Comparison of ENCODE assay signal across 8 mouse cellular contexts in genomic region chr7:97696506-97697254, GRCm38 (mm10). TPM values are rescaled to one million over a fixed set of nuclear protein-coding genes. Genes with fewer than 3 reads are reported as not detected.
DNase-seq lines count a peak whose midpoint lies in the region; ATAC-seq and TF ChIP-seq lines count a peak whose summit lies in the region.

Gene Clns1a (plus strand): TSS chr7:97696634.

- ATAC-seq in G1E (ENCODE audit: extremely low read depth, insufficient number of reproducible peaks, low FRiP score, poor library complexity, severe bottlenecking): peak; percentile 96
- peak; percentile 99 for ATAC-seq in forebrain, postnatal 0 days
- ATAC-seq in lung, embryonic 15.5 days (ENCODE audit: borderline replicate concordance, extremely low read depth, low FRiP score, low TSS enrichment): peak; percentile 98

- peak; percentile 80 for DNase-seq in G1E (ENCODE audit: low spot score)
- peak; percentile 93 to 94 for DNase-seq in cerebellum, adult 18-20 months
- DNase-seq in forebrain, postnatal 0 days: peak; percentile 95
- DNase-seq in heart, postnatal 4 days: peak; percentile 96
- DNase-seq in layer of hippocampus, adult 8-10 months (ENCODE audit: low spot score in 2 of 2): peak; percentile 90 to 93
- peak; percentile 83 for DNase-seq in ovary, adult 18-20 months (ENCODE audit: low spot score)
- DNase-seq in thymus, postnatal 0 days (ENCODE audit: low spot score): peak; percentile 88

- H3K27ac ChIP-seq in forebrain, postnatal 0 days (ENCODE audit: low read depth, low read length): peak within 1 kb of the TSS; percentile 89
- H3K27ac ChIP-seq in lung, embryonic 15.5 days: peak within 1 kb of the TSS; percentile 79

- peaks cover 36% of the 10 kb centered on the region for H3K4me1 ChIP-seq in G1E (ENCODE audit: insufficient read depth, low read depth, low read length)
- H3K4me1 ChIP-seq in forebrain, postnatal 0 days (ENCODE audit: insufficient read depth): peaks cover 8% of the 10 kb centered on the region
- peaks cover 13% of the 10 kb centered on the region; the same call in 1 of the 2 replicates for H3K4me1 ChIP-seq in lung, embryonic 15.5 days

- H3K9me3 ChIP-seq in G1E (replicated peaks): no peaks in the 10 kb centered on the region
- H3K9me3 ChIP-seq in forebrain, postnatal 0 days (ENCODE audit: low read length): no peaks in the 10 kb centered on the region
- no peaks in the 10 kb centered on the region for H3K9me3 ChIP-seq in lung, embryonic 15.5 days

- H3K9ac ChIP-seq in forebrain, postnatal 0 days: peak within 1 kb of the TSS; percentile 94
- peak within 1 kb of the TSS; percentile 86 for H3K9ac ChIP-seq in lung, embryonic 15.5 days

- peak within 1 kb of the TSS; percentile 99 for H3K4me3 ChIP-seq in G1E (ENCODE audit: low read depth, low read length)
- peak within 1 kb of the TSS; percentile 99 for H3K4me3 ChIP-seq in forebrain, postnatal 0 days (ENCODE audit: low read depth, low read length)
- H3K4me3 ChIP-seq in lung, embryonic 15.5 days: peak within 1 kb of the TSS; percentile 94

- H3K36me3 ChIP-seq in G1E (replicated peaks): peaks cover 29% of the 10 kb centered on the region
- no peaks in the 10 kb centered on the region for H3K36me3 ChIP-seq in forebrain, postnatal 0 days (ENCODE audit: insufficient read depth)
- H3K36me3 ChIP-seq in lung, embryonic 15.5 days: peaks cover 5% of the 10 kb centered on the region; the same call in 1 of the 2 replicates

- WGBS in forebrain, postnatal 0 days: under 1% methylated on average over 63 of the region's 63 CpGs
- WGBS in lung, embryonic 15.5 days: under 1% methylated on average over 63 of the region's 63 CpGs

- no peaks in the 10 kb centered on the region for H3K27me3 ChIP-seq in G1E (ENCODE audit: insufficient read depth, low read length)
- no peaks in the 10 kb centered on the region for H3K27me3 ChIP-seq in forebrain, postnatal 0 days (ENCODE audit: insufficient read depth, low read length)
- no peaks in the 10 kb centered on the region for H3K27me3 ChIP-seq in lung, embryonic 15.5 days

- no peak for TF ChIP-seq CTCF in G1E (IDR thresholded peaks at IDR 0.05; ENCODE audit: low read depth, low read length)
- no peak for TF ChIP-seq CTCF in forebrain, postnatal 0 days (IDR thresholded peaks at IDR 0.05; ENCODE audit: low read depth)

- peak within 1 kb of the TSS; percentile 70 for H3K4me2 ChIP-seq in forebrain, postnatal 0 days (ENCODE audit: low read depth)
- H3K4me2 ChIP-seq in lung, embryonic 15.5 days: peak within 1 kb of the TSS; percentile 79

RNA-seq across cellular contexts. Expression of gene Clns1a, which starts in this region (rescaled TPM):
- total RNA-seq in G1E (2014; fragmentation: Nextera tagmentation) (81.3 and 92.0 TPM in 2 replicates), G1E (2017) (128 and 130 TPM in 2 replicates)
- 52.7 and 54.1 TPM in 2 replicates for polyA plus RNA-seq in G1E (2012)
- total RNA-seq in forebrain, postnatal 0 days (2014; rRNA removed): 107 and 110 TPM in 2 replicates
- polyA plus RNA-seq in forebrain, postnatal 0 days (2015; fragmentation: Nextera tagmentation; extraction: Ambion mirVana): 178 and 200 TPM in 2 replicates
- total RNA-seq in heart, postnatal 4 days (2021): 10 to 100 TPM; 41.6 to 43.4 TPM
- 10 to 100 TPM; 80.7 to 94.0 (median 88.3) TPM for total RNA-seq in layer of hippocampus, adult 8-10 months (2022)
- polyA plus RNA-seq in lung, embryonic 15.5 days (2015; fragmentation: Nextera tagmentation; extraction: Ambion mirVana): 181 and 191 TPM in 2 replicates
- polyA plus RNA-seq in thymus, postnatal 0 days (2015; fragmentation: Nextera tagmentation; extraction: Ambion mirVana): 244 and 247 TPM in 2 replicates

Comparison
In these comparisons a context has a peak if more than half of its experiments do, and no peak if none do; other contexts are left out.
1. Peak in every context shown above with its lines: DNase-seq, ATAC-seq, H3K4me3 ChIP-seq and H3K27ac ChIP-seq.